Mouse (Mus musculus) midbrain, embryonic 11.5 days (tissue): Measurements from ENCODE around the gene Maz. TPM values are rescaled to one million over a fixed set of nuclear protein-coding genes. Genes with fewer than 3 reads are reported as not detected.

Source experiments
- ATAC-seq: fragments of 200-750 bp; cut with Nextera tagmentation; 2 replicates; pipeline ENCODE4 v1.8.0; 2017; ENCODE audit warnings: moderate TSS enrichment, moderate library complexity; ENCODE audit not compliant: low FRiP score
- DNase-seq: peaks from one replicate; pipeline ENCODE4 v3.0.0; 2015; ENCODE audit warnings: low spot score; ENCODE audit errors: missing footprints
- H3K27ac ChIP-seq: fragments of 300-500 bp; sonication (generic); 2 replicates; pipeline ENCODE4 v1.5.1; 2014; ENCODE audit warnings: low read depth, low read length
- H3K27me3 ChIP-seq: fragments of 300-500 bp; sonication (generic); 2 replicates; pipeline ENCODE4 v1.6.1; 2014; ENCODE audit warnings: mild to moderate bottlenecking, low read length, moderate library complexity, mixed read lengths; ENCODE audit not compliant: control insufficient read depth, insufficient read depth
- H3K36me3 ChIP-seq: fragments of 300-500 bp; sonication (generic); 2 replicates; pipeline ENCODE4 v1.6.1; 2014; ENCODE audit warnings: mild to moderate bottlenecking, low read length, moderate library complexity, mixed read lengths; ENCODE audit not compliant: control insufficient read depth, insufficient read depth
- H3K4me1 ChIP-seq: fragments of 300-500 bp; sonication (generic); 2 replicates; pipeline ENCODE4 v1.6.1; 2014; ENCODE audit warnings: low read length; ENCODE audit not compliant: control insufficient read depth, insufficient read depth
- H3K4me2 ChIP-seq: fragments of 300-500 bp; sonication (generic); 2 replicates; pipeline ENCODE4 v1.6.1; 2014; ENCODE audit warnings: mild to moderate bottlenecking, moderate library complexity
- H3K4me3 ChIP-seq: fragments of 300-500 bp; sonication (generic); 2 replicates; pipeline ENCODE4 v1.5.1; 2014; ENCODE audit warnings: low read depth, low read length
- H3K9ac ChIP-seq: fragments of 300-500 bp; sonication (generic); 2 replicates; pipeline ENCODE4 v1.6.1; 2014; ENCODE audit warnings: low read length
- H3K9me3 ChIP-seq: fragments of 300-500 bp; sonication (generic); 2 replicates; pipeline ENCODE4 v1.6.1; 2016; ENCODE audit warnings: low read length; ENCODE audit not compliant: control insufficient read depth
- WGBS: fragments of 180-500 bp; shearing (Covaris S2); extraction: QIAGEN DNeasy Blood & Tissue Kit; methylation state at CpG from one replicate; pipeline ENCODE4 v1.1.7; 2014; 5-methylcytosine and 5-hydroxymethylcytosine counted together
- microRNA-seq: library from miRNA; unstranded; fragments of <30 nt; microRNA quantifications from one replicate; pipeline ENCODE4, GENCODE M21; 2017
- polyA plus RNA-seq: library from polyadenylated mRNA; unstranded; fragments of >200 nt; fragmentation: Nextera tagmentation; extraction: Ambion mirVana; gene quantifications from 2 replicates; pipeline ENCODE4 v1.2.1, GENCODE M21; 2014

The Maz gene
- polyA plus RNA-seq, 1 experiment from 2014 or later, result 80.7 TPM

- ATAC-seq, result no peak
- Histone ChIP-seq H3K4me2 (no peak overlapping the region), H3K27ac (no peak overlapping the region), H3K4me1 (peaks cover 4% of the 10 kb centered on the region), H3K36me3 (peaks cover 11% of the 10 kb centered on the region), H3K9me3 (no peaks in the 10 kb centered on the region), H3K4me3 (no peak overlapping the region), H3K27me3 (no peaks in the 10 kb centered on the region), H3K9ac (no peak overlapping the region)
- WGBS, result 82% methylated on average over 2 of the region's 2 CpGs
- DNase-seq, result no peak
Measured at GRCm38 (mm10) chr7:126981601-126982000, 45.2 kb downstream of the Maz start.

GRCm38 (mm10) chr7:126978841-126979240 lies 48.0 kb downstream of the Maz start:
- 95% methylated on average over 6 of the region's 6 CpGs for WGBS
- DNase-seq, result no peak
- Histone ChIP-seq H3K9ac (no peak overlapping the region), H3K27me3 (no peaks in the 10 kb centered on the region), H3K4me2 (no peak overlapping the region), H3K9me3 (no peaks in the 10 kb centered on the region), H3K36me3 (peaks cover 11% of the 10 kb centered on the region), H3K27ac (no peak overlapping the region), H3K4me1 (peaks cover 8% of the 10 kb centered on the region), H3K4me3 (no peak overlapping the region)
- no peak for ATAC-seq

GRCm38 (mm10) chr7:126976878-126977459 lies 49.9 kb downstream of the Maz start:
- DNase-seq, result no peak
- Histone ChIP-seq H3K9ac (peak overlapping the region; percentile 89), H3K4me1 (peaks cover 8% of the 10 kb centered on the region), H3K36me3 (peaks cover 11% of the 10 kb centered on the region), H3K9me3 (no peaks in the 10 kb centered on the region), H3K4me2 (peak overlapping the region; percentile 85), H3K27ac (no peak overlapping the region; the same call in 1 of the 2 replicates), H3K4me3 (peak overlapping the region; percentile 76), H3K27me3 (no peaks in the 10 kb centered on the region)
- 31% methylated on average over 14 of the region's 14 CpGs for WGBS
- peak; percentile 3; the same call in 1 of the 2 replicates for ATAC-seq

- peak; percentile 100 for DNase-seq
- peak; percentile 96 for ATAC-seq
- H3K9me3 ChIP-seq, result no peaks in the 10 kb centered on the region
- H3K4me3 ChIP-seq, result peak within 1 kb of the TSS; percentile 76
- peak within 1 kb of the TSS; percentile 93 for H3K27ac ChIP-seq
- H3K27me3 ChIP-seq, result no peaks in the 10 kb centered on the region
- H3K9ac ChIP-seq, result peak within 1 kb of the TSS; percentile 89
- peaks cover 8% of the 10 kb centered on the region for H3K4me1 ChIP-seq
- under 1% methylated on average over 55 of the region's 55 CpGs for WGBS
- H3K36me3 ChIP-seq, result peaks cover 11% of the 10 kb centered on the region
- H3K4me2 ChIP-seq, result peak within 1 kb of the TSS; percentile 85
Measured at GRCm38 (mm10) chr7:126975950-126976866, 50.6 kb downstream of the Maz start, which contains the start of gene Cdiptos. Cdiptos (minus strand) TSS chr7:126976098.

GRCm38 (mm10) chr7:126975893-126975949 lies 51.1 kb downstream of the Maz start, which contains the start of gene Cdipt:
Cdipt (plus strand) TSS chr7:126975914.
- ATAC-seq, result no peak
- Histone ChIP-seq H3K4me3 (peak within 1 kb of the TSS; percentile 76), H3K4me2 (peak within 1 kb of the TSS; percentile 85), H3K9ac (peak within 1 kb of the TSS; percentile 89), H3K27me3 (no peaks in the 10 kb centered on the region), H3K9me3 (no peaks in the 10 kb centered on the region), H3K27ac (peak within 1 kb of the TSS; percentile 93), H3K36me3 (peaks cover 11% of the 10 kb centered on the region), H3K4me1 (peaks cover 8% of the 10 kb centered on the region)
- no peak for DNase-seq
- WGBS, result 9% methylated on average over 1 of the region's 1 CpGs

- Histone ChIP-seq H3K9me3 (no peaks in the 10 kb centered on the region), H3K36me3 (peaks cover 11% of the 10 kb centered on the region), H3K27me3 (no peaks in the 10 kb centered on the region), H3K4me2 (peak overlapping the region; percentile 30; the same call in 1 of the 2 replicates), H3K9ac (peak overlapping the region; percentile 16; the same call in 1 of the 2 replicates), H3K27ac (no peak overlapping the region), H3K4me1 (peaks cover 8% of the 10 kb centered on the region), H3K4me3 (peak overlapping the region; percentile 76)
- no peak for ATAC-seq
- DNase-seq, result peak; percentile 86
- WGBS, result 12% methylated on average over 8 of the region's 8 CpGs
Measured at GRCm38 (mm10) chr7:126975493-126975892, 51.3 kb downstream of the Maz start.

Small RNA genes lying within 50 kb of the gene (microRNA-seq; reads per million reads assigned to microRNA genes)
- not detected for gene Gm44343

Other genes with a start within 250 kb of the Maz start
- gene Tbx6, start 245.6 kb downstream of the Maz start, polyA plus RNA-seq, result 0.20 and 0.43 TPM in 2 replicates
- gene Ppp4c, start 234.5 kb downstream of the Maz start, polyA plus RNA-seq, result 335 and 336 TPM in 2 replicates
- 10.5 and 11.1 TPM in 2 replicates for gene Fam57b, start 229.4 kb downstream of the Maz start, polyA plus RNA-seq
- gene 4930451I11Rik, start 195.4 kb downstream of the Maz start, polyA plus RNA-seq, result not detected in 2 replicates
- 4.1 and 4.8 TPM in 2 replicates for gene Doc2a, start 179.6 kb downstream of the Maz start, polyA plus RNA-seq
- gene Hirip3, start 165.1 kb downstream of the Maz start, polyA plus RNA-seq, result 23.8 and 28.4 TPM in 2 replicates
- 92.6 and 99.7 TPM in 2 replicates for gene Ino80e, start 164.7 kb downstream of the Maz start, polyA plus RNA-seq
- gene Taok2, start 142.3 kb downstream of the Maz start, polyA plus RNA-seq, result 25.7 and 27.2 TPM in 2 replicates
- 25.6 and 26.5 TPM in 2 replicates for gene Tmem219, start 104.1 kb downstream of the Maz start, polyA plus RNA-seq
- gene Kctd13, start 98.2 kb downstream of the Maz start, polyA plus RNA-seq, result 26.5 and 26.8 TPM in 2 replicates
- 1.2 and 1.5 TPM in 2 replicates for gene Asphd1, start 77.5 kb downstream of the Maz start, polyA plus RNA-seq
- gene Sez6l2, start 76.5 kb downstream of the Maz start, polyA plus RNA-seq, result 7.8 and 9.9 TPM in 2 replicates
- gene Cdipt, start 51.1 kb downstream of the Maz start, polyA plus RNA-seq, result 66.4 and 67.4 TPM in 2 replicates
- gene Cdiptos, start 50.9 kb downstream of the Maz start, polyA plus RNA-seq, result 1.3 and 1.4 TPM in 2 replicates
- gene Mvp, start 12.4 kb downstream of the Maz start, polyA plus RNA-seq, result 2.8 and 3.0 TPM in 2 replicates
- not detected in 2 replicates for gene Pagr1b, start 10.6 kb downstream of the Maz start, polyA plus RNA-seq
- gene Pagr1a, start 9.7 kb downstream of the Maz start, polyA plus RNA-seq, result 59.0 and 70.6 TPM in 2 replicates
- 58.8 and 68.8 TPM in 2 replicates for gene Gm42742, start 5.9 kb downstream of the Maz start, polyA plus RNA-seq
- 2.6 and 4.0 TPM in 2 replicates for gene Prrt2, start 5.8 kb downstream of the Maz start, polyA plus RNA-seq
- 178 and 195 TPM in 2 replicates for gene Kif22, start 15.4 kb upstream of the Maz start, polyA plus RNA-seq
- not detected in 2 replicates for gene Zg16, start 60.3 kb upstream of the Maz start, polyA plus RNA-seq
- 1.3 and 1.7 TPM in 2 replicates for gene AI467606, start 64.3 kb upstream of the Maz start, polyA plus RNA-seq
- gene Qprt, start 95.2 kb upstream of the Maz start, polyA plus RNA-seq, result 5.7 and 6.2 TPM in 2 replicates
- gene Spn, start 110.8 kb upstream of the Maz start, polyA plus RNA-seq, result 0.19 TPM in 1 of 2 replicates, not detected in the other
- 85.3 and 88.0 TPM in 2 replicates for gene Cd2bp2, start 169.0 kb upstream of the Maz start, polyA plus RNA-seq
- 16.9 and 19.3 TPM in 2 replicates for gene Tbc1d10b, start 181.4 kb upstream of the Maz start, polyA plus RNA-seq
- gene Mylpf, start 181.9 kb upstream of the Maz start, polyA plus RNA-seq, result 11.7 and 13.2 TPM in 2 replicates
- gene Zfp553, start 206.0 kb upstream of the Maz start, polyA plus RNA-seq, result 30.3 and 32.4 TPM in 2 replicates
- 24.6 and 29.8 TPM in 2 replicates for gene Sept1, start 206.1 kb upstream of the Maz start, polyA plus RNA-seq
- gene Zfp771, start 217.2 kb upstream of the Maz start, polyA plus RNA-seq, result 49.3 and 54.0 TPM in 2 replicates
- 235 and 254 TPM in 2 replicates for gene Dctpp1, start 233.7 kb upstream of the Maz start, polyA plus RNA-seq
- 79.0 and 84.5 TPM in 2 replicates for gene Sephs2, start 247.0 kb upstream of the Maz start, polyA plus RNA-seq